Mouse (Mus musculus): ENCODE data around the gene Pithd1.

DNA sequence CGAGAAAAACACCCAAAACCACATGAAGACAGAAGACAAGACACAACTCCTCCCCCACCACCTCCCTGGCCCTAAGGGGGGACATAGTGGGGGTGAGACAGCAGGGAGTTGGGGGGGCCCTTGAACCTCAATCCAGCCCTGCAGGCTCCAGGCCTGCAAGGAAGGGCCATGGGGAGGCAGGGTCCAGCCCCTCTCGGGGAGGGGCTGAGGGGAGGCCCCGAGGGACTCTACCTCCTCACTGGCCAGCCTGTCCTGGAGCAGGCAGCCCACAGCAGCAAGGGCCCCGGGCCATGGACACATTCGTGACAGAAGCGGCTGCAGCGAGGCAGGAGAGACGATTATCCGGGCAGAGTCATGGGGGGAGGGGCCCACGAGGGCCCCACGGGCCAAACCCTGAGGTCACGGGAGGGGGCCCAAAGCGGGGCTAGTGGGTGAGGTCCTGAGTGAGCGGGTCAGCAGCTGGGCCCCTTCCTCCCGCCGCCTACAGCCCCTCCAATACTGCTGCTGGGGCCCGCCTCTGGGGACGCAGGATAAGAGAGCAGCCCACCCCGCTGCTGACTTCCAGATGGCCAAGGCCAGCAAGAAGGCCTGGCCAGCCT, 18.7 kb downstream of the Pithd1 start:
- TF ChIP-seq GATA1 (IDR thresholded peaks at IDR 0.05; ENCODE audit: borderline replicate concordance, low read length) (no peak), FLI1 (IDR thresholded peaks at IDR 0.05; ENCODE audit: low read length) (no peak)
